Mouse (Mus musculus): ENCODE results near the gene Uvrag. TPM values are rescaled to one million over a fixed set of nuclear protein-coding genes. Genes with fewer than 3 reads are reported as not detected.
"Not testable (repeated sequence)": the region's sequence is repeated elsewhere in the genome, so short reads cannot be mapped to it uniquely, and the experiment has no call there.

Gene Uvrag
- polyA plus RNA-seq, 1 experiment from 2014 or later, result 13.1 TPM

GRCm38 (mm10) chr7:98983058-98983457 is 157.9 kb downstream of the Uvrag start:
- Histone ChIP-seq H3K36me3 (ENCODE audit: control insufficient read depth, insufficient read depth, low read length) (no peaks in the 10 kb centered on the region), H3K9ac (ENCODE audit: low read depth, low read length) (no peak overlapping the region), H3K27ac (ENCODE audit: low read depth, low read length) (no peak overlapping the region), H3K4me2 (replicated peaks; ENCODE audit: low read depth, low read length) (no peak overlapping the region), H3K4me3 (ENCODE audit: low read depth, low read length) (no peak overlapping the region), H3K4me1 (replicated peaks; ENCODE audit: control insufficient read depth, insufficient read depth, low read length) (no peaks in the 10 kb centered on the region), H3K27me3 (ENCODE audit: control insufficient read depth, insufficient read depth, low read length) (no peaks in the 10 kb centered on the region), H3K9me3 (ENCODE audit: control insufficient read depth, low read length) (no peaks in the 10 kb centered on the region)
- ATAC-seq (ENCODE audit: low FRiP score) (no peak), DNase-seq (ENCODE audit: low spot score) (no peak)
- WGBS, result 78% methylated on average over 12 of the region's 12 CpGs

DNA sequence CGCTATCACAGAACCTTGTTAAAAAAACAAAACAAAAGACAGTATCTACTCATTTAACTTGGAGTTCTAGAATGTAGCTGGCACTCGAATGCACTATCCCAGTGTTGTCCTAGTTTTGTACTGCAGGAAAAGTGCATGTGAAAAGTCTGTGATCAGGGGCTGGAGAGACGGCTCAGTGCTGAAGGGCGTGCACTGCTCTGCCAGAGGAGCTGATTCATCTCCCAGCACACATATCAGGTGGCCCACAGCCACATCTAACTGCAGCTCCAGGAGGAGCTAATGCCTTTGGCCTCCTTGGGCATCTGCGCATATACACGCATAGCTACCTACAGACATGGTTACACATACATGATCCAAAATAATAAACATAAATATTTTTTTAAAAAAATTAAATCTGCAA is 159.5 kb downstream of the Uvrag start:
- no peak overlapping the region for H3K4me3 ChIP-seq (ENCODE audit: low read depth, low read length)
- H3K36me3 ChIP-seq (ENCODE audit: control insufficient read depth, insufficient read depth, low read length), result no peaks in the 10 kb centered on the region
- no peaks in the 10 kb centered on the region for H3K27me3 ChIP-seq (ENCODE audit: control insufficient read depth, insufficient read depth, low read length)
- H3K9ac ChIP-seq (ENCODE audit: low read depth, low read length), result no peak overlapping the region
- ATAC-seq (ENCODE audit: low FRiP score) (no peak), DNase-seq (ENCODE audit: low spot score) (no peak)
- H3K4me2 ChIP-seq (replicated peaks; ENCODE audit: low read depth, low read length), result no peak overlapping the region
- H3K27ac ChIP-seq (ENCODE audit: low read depth, low read length), result no peak overlapping the region
- no peaks in the 10 kb centered on the region for H3K9me3 ChIP-seq (ENCODE audit: control insufficient read depth, low read length)
- no peaks in the 10 kb centered on the region for H3K4me1 ChIP-seq (replicated peaks; ENCODE audit: control insufficient read depth, insufficient read depth, low read length)
- 86% methylated on average over 6 of the region's 6 CpGs for WGBS

DNA sequence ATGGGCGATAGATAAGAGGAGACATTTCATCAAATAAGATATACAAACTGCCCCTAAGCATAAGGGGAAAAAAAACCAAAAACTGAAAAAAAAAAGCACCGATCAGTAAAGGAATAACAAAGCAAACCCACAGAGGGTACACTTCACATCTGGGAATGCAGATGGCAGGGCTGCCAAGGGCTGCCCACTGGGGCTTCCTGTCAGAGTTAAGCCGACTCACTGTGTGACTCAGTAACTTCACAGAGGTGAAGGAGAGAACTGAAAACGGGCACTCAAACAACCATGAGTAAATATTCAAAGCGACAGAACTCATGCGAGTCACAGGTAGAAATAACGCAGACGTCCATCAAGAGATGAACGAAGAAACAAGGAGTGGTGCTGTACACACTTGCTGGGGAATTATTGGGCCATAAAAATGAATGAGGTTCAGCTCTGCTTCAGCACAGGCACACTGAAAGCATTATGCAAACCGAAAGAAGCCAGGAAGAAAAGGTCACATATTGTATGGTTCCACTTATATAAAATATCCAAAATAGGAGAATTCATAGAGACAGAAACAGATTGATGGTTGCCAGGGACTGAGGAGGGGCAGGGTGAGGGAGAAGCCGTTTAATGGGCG is 164.0 kb downstream of the Uvrag start:
- no peak for DNase-seq (ENCODE audit: low spot score)
- WGBS, result 91% methylated on average over 12 of the region's 12 CpGs

DNA sequence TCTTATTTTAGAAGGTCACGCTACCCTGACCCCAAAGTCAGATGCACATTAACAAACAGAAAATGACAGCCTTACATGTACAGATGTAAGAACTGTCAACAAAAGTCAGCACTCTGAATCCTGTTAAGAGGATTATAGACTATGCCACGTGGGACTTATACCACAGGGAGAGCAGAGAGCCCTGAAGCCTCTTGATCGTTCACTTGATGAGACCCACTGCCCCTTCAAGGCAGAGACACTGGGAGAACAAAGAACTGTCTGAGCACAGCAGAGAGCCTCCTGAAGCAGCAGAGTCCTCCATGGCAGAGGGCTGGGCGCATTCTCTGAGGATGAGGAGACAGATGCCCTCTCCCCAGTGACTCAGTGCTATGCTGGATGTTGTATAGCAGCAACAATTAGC is 166.4 kb downstream of the Uvrag start:
- H3K27ac ChIP-seq (ENCODE audit: low read depth, low read length), result no peak overlapping the region
- no peak for DNase-seq (ENCODE audit: low spot score)

More for the DNA sequence above, 164.0 kb downstream of the Uvrag start:
- no peak overlapping the region for H3K27ac ChIP-seq (ENCODE audit: low read depth, low read length)
- no peaks in the 10 kb centered on the region for H3K27me3 ChIP-seq (ENCODE audit: control insufficient read depth, insufficient read depth, low read length)
- H3K9ac ChIP-seq (ENCODE audit: low read depth, low read length), result no peak overlapping the region
- H3K4me1 ChIP-seq (replicated peaks; ENCODE audit: control insufficient read depth, insufficient read depth, low read length), result no peaks in the 10 kb centered on the region
- H3K4me2 ChIP-seq (replicated peaks; ENCODE audit: low read depth, low read length), result no peak overlapping the region
- no peaks in the 10 kb centered on the region for H3K36me3 ChIP-seq (ENCODE audit: control insufficient read depth, insufficient read depth, low read length)
- H3K9me3 ChIP-seq (ENCODE audit: control insufficient read depth, low read length), result no peaks in the 10 kb centered on the region
- no peak overlapping the region for H3K4me3 ChIP-seq (ENCODE audit: low read depth, low read length)
- ATAC-seq (ENCODE audit: low FRiP score), result no peak

DNA sequence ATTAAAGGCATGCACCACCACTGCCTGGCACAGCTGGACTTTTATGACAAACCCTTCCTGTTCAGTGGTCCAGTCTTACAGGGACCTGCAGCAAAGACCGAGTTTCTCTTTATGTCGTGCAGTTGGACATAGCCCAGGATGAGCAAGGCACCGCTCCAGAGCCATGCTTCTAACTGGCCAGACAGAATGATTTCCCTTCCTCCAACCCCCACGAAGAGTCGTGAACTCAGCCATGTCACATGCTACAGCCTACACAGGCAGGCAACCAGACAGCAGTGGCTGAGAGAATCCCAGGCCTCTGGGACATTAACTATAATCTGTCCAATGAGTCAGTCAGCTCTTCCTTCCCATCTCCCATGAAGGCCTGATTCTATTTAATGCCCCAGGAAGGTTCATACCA is 170.2 kb downstream of the Uvrag start:
- H3K27me3 ChIP-seq (ENCODE audit: control insufficient read depth, insufficient read depth, low read length), result no peaks in the 10 kb centered on the region
- H3K9me3 ChIP-seq (ENCODE audit: control insufficient read depth, low read length), result no peaks in the 10 kb centered on the region
- WGBS, result 89% methylated on average over 5 of the region's 5 CpGs
- no peak overlapping the region for H3K9ac ChIP-seq (ENCODE audit: low read depth, low read length)
- DNase-seq (ENCODE audit: low spot score) (no peak), ATAC-seq (ENCODE audit: low FRiP score) (no peak)
- no peaks in the 10 kb centered on the region for H3K36me3 ChIP-seq (ENCODE audit: control insufficient read depth, insufficient read depth, low read length)
- H3K4me1 ChIP-seq (replicated peaks; ENCODE audit: control insufficient read depth, insufficient read depth, low read length), result no peaks in the 10 kb centered on the region
- H3K27ac ChIP-seq (ENCODE audit: low read depth, low read length), result no peak overlapping the region
- no peak overlapping the region for H3K4me2 ChIP-seq (replicated peaks; ENCODE audit: low read depth, low read length)
- H3K4me3 ChIP-seq (ENCODE audit: low read depth, low read length), result no peak overlapping the region

More for the DNA sequence above, 166.4 kb downstream of the Uvrag start:
- no peak for ATAC-seq (ENCODE audit: low FRiP score)
- Histone ChIP-seq H3K4me3 (ENCODE audit: low read depth, low read length) (no peak overlapping the region), H3K4me1 (replicated peaks; ENCODE audit: control insufficient read depth, insufficient read depth, low read length) (no peaks in the 10 kb centered on the region), H3K27me3 (ENCODE audit: control insufficient read depth, insufficient read depth, low read length) (no peaks in the 10 kb centered on the region), H3K36me3 (ENCODE audit: control insufficient read depth, insufficient read depth, low read length) (no peaks in the 10 kb centered on the region), H3K9ac (ENCODE audit: low read depth, low read length) (no peak overlapping the region), H3K4me2 (replicated peaks; ENCODE audit: low read depth, low read length) (no peak overlapping the region), H3K9me3 (ENCODE audit: control insufficient read depth, low read length) (no peaks in the 10 kb centered on the region)
- 45% methylated on average over 4 of the region's 4 CpGs for WGBS

DNA sequence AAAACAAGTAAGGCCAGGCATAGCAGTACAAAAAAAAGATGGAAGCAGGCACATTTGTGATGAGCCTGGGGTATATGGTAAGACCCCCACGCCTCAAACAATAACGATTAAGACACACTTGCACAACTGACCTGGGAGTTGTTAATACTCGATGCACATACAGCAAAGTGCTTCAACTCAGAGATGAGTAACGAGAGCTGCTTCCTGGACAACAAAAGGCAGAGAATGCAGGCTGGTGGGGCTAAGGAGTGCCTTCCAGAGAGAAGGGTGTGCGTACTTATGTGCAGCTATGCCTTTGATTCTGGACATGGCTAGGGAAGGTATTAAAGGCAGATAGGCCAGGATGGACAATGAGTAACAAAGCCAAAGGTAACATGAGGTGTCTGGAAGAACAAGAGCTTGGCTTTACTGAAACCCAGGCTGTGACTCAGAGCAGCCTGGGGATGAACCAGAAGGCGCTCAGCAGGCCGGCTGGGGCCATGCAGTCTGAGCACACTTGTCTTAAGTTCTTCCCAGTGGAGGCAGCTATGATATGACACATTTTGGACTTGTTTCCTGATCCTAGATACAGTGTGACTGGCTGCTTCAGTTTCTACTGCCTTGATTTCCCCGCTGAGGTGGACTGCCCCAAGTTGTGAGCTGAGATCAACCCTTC is 172.1 kb downstream of the Uvrag start:
- H3K4me3 ChIP-seq (ENCODE audit: low read depth, low read length), result no peak overlapping the region
- no peak overlapping the region for H3K27ac ChIP-seq (ENCODE audit: low read depth, low read length)
- DNase-seq (ENCODE audit: low spot score) (no peak), ATAC-seq (ENCODE audit: low FRiP score) (no peak)
- H3K9ac ChIP-seq (ENCODE audit: low read depth, low read length), result no peak overlapping the region
- 72% methylated on average over 8 of the region's 8 CpGs for WGBS
- no peaks in the 10 kb centered on the region for H3K27me3 ChIP-seq (ENCODE audit: control insufficient read depth, insufficient read depth, low read length)
- no peaks in the 10 kb centered on the region for H3K4me1 ChIP-seq (replicated peaks; ENCODE audit: control insufficient read depth, insufficient read depth, low read length)
- H3K4me2 ChIP-seq (replicated peaks; ENCODE audit: low read depth, low read length), result no peak overlapping the region
- no peaks in the 10 kb centered on the region for H3K36me3 ChIP-seq (ENCODE audit: control insufficient read depth, insufficient read depth, low read length)
- no peaks in the 10 kb centered on the region for H3K9me3 ChIP-seq (ENCODE audit: control insufficient read depth, low read length)

DNA sequence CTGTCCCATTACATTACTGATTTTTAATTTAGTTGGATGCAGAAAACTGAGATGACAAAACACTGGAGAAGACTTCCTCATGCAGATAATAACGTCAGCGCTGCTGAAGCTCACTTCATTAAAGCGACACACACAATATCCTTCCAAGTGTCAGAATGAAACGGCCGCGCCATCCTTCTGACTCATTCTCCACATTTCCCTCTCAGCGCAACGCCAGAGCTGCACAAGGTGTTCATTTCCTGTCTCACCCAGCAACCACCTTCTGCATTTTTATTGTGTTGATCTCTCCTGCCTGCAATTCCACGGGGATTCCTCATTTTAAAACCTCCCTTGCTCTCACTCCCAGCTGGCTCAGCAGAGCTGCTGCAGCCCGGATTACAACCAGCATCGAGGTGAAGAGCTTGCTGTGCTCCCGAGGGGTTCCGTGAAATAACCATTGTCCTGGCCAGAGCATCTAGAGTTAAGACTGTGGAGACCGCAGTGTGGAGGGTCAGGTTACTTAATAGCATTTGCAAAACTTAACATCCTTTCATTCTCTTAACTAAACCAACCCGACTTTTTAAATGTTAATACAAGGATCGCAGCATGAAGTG is 172.8 kb downstream of the Uvrag start:
- ATAC-seq (ENCODE audit: low FRiP score) (no peak), DNase-seq (ENCODE audit: low spot score) (no peak)
- no peaks in the 10 kb centered on the region for H3K36me3 ChIP-seq (ENCODE audit: control insufficient read depth, insufficient read depth, low read length)
- no peak overlapping the region for H3K4me3 ChIP-seq (ENCODE audit: low read depth, low read length)
- H3K4me2 ChIP-seq (replicated peaks; ENCODE audit: low read depth, low read length), result no peak overlapping the region
- H3K27ac ChIP-seq (ENCODE audit: low read depth, low read length), result no peak overlapping the region
- no peaks in the 10 kb centered on the region for H3K4me1 ChIP-seq (replicated peaks; ENCODE audit: control insufficient read depth, insufficient read depth, low read length)
- no peaks in the 10 kb centered on the region for H3K9me3 ChIP-seq (ENCODE audit: control insufficient read depth, low read length)
- WGBS, result 21% methylated on average over 16 of the region's 16 CpGs
- no peaks in the 10 kb centered on the region for H3K27me3 ChIP-seq (ENCODE audit: control insufficient read depth, insufficient read depth, low read length)
- no peak overlapping the region for H3K9ac ChIP-seq (ENCODE audit: low read depth, low read length)

DNA sequence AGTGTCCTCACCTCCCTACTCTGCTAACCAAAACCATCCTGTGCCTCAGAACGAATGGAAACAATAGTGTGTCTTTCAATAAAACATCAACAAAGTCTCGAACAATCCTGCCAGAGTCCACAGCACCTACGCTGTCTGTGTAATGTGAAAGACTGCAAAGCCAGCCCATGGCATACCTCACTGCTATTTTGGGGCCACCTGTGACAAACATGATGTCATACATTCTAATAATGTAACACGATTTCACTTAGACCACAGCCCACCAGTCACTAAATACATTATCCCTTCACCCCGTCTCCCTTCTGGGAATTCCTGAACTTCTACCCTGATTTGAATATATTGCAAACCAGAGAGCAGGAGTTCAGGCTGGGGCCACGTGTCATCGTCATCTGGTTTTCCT is 173.3 kb downstream of the Uvrag start:
- Histone ChIP-seq H3K36me3 (ENCODE audit: control insufficient read depth, insufficient read depth, low read length) (no peaks in the 10 kb centered on the region), H3K27me3 (ENCODE audit: control insufficient read depth, insufficient read depth, low read length) (no peaks in the 10 kb centered on the region), H3K27ac (ENCODE audit: low read depth, low read length) (no peak overlapping the region), H3K4me2 (replicated peaks; ENCODE audit: low read depth, low read length) (no peak overlapping the region), H3K4me3 (ENCODE audit: low read depth, low read length) (no peak overlapping the region), H3K4me1 (replicated peaks; ENCODE audit: control insufficient read depth, insufficient read depth, low read length) (no peaks in the 10 kb centered on the region), H3K9me3 (ENCODE audit: control insufficient read depth, low read length) (no peaks in the 10 kb centered on the region), H3K9ac (ENCODE audit: low read depth, low read length) (no peak overlapping the region)
- DNase-seq (ENCODE audit: low spot score), result no peak
- ATAC-seq (ENCODE audit: low FRiP score), result no peak
- WGBS, result 57% methylated on average over 7 of the region's 7 CpGs

DNA sequence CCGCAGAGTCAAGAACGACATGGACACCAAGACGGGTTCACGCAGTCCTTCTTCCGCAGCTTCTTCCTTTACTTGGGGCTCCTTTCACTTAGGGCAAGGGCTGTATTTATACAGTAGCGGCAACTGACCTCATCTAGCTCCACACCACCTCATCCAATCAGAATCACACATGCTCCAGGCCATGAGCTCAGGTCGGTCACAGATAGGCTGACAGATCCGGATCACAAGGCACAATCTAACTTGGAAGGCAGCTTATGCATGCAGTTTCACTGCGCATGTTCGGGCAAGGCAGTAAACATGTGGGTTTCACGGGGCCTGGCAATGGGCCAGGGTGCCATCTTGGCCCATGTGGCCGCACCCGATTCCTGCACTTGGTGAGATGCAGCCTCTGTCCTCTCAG is 177.4 kb downstream of the Uvrag start:
- ATAC-seq (ENCODE audit: low FRiP score); H3K9ac ChIP-seq (ENCODE audit: low read depth, low read length); DNase-seq (ENCODE audit: low spot score); H3K9me3 ChIP-seq (ENCODE audit: control insufficient read depth, low read length); H3K4me3 ChIP-seq (ENCODE audit: low read depth, low read length); H3K27ac ChIP-seq (ENCODE audit: low read depth, low read length); H3K4me2 ChIP-seq (replicated peaks; ENCODE audit: low read depth, low read length); H3K27me3 ChIP-seq (ENCODE audit: control insufficient read depth, insufficient read depth, low read length); H3K4me1 ChIP-seq (replicated peaks; ENCODE audit: control insufficient read depth, insufficient read depth, low read length); H3K36me3 ChIP-seq (ENCODE audit: control insufficient read depth, insufficient read depth, low read length): not testable (repeated sequence)
- 93% methylated on average over 13 of the region's 13 CpGs for WGBS

All from hindbrain, embryonic 11.5 days (tissue).